Mouse (Mus musculus) brain, embryonic 14.5 days (tissue): Measurements from ENCODE around the gene Swsap1. TPM values are rescaled to one million over a fixed set of nuclear protein-coding genes. Genes with fewer than 3 reads are reported as not detected.

Source experiments
- DNase-seq: peaks from one replicate; pipeline ENCODE4 v3.0.0-alpha.2; 2011; ENCODE audit warnings: low read depth
- CTCF ChIP-seq: fragments of 200-500 bp; IDR thresholded peaks from 2 replicates; pipeline ENCODE4 v1.5.1; 2012; ENCODE audit warnings: inconsistent platforms, mild to moderate bottlenecking, moderate library complexity, borderline replicate concordance; ENCODE audit not compliant: insufficient read depth, insufficient read length; ENCODE audit errors: extremely low read depth
- POLR2A ChIP-seq: fragments of 200-500 bp; IDR thresholded peaks from 2 replicates; pipeline ENCODE4 v1.6.1; 2012; ENCODE audit warnings: mild to moderate bottlenecking, inconsistent platforms, borderline replicate concordance; ENCODE audit not compliant: poor library complexity, insufficient read depth, insufficient read length, severe bottlenecking; ENCODE audit errors: extremely low read depth
- polyA plus RNA-seq: library from polyadenylated mRNA; depleted of rRNA; stranded (reverse); fragments of >200 nt; gene quantifications from 2 replicates; pipeline ENCODE4 v1.2.3, GENCODE M21; 2012

Swsap1 gene
- polyA plus RNA-seq, 1 experiment = 8.7 TPM

DNA sequence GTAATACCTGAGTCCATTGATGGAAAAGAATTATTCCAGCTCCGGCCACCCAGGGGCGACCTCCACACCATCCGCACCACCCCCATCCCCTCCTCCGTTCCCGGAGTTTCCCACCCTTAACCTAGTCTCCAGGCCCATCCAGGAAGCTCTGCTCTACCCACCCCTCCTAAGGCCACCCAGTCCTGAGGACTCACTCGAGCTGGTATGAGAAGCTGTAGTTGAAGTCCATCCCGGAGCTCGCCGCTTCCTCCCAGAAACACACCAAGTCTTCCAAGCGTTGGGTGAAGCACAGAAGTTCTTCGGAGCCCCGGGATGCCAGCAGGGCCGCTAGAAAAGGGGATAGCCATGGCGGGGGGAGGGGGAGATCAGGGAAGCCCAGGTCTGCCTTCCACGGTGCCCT lies 6.5 kb downstream of the Swsap1 start:
- no peak for DNase-seq
- TF ChIP-seq POLR2A (no peak), CTCF (no peak)

DNA sequence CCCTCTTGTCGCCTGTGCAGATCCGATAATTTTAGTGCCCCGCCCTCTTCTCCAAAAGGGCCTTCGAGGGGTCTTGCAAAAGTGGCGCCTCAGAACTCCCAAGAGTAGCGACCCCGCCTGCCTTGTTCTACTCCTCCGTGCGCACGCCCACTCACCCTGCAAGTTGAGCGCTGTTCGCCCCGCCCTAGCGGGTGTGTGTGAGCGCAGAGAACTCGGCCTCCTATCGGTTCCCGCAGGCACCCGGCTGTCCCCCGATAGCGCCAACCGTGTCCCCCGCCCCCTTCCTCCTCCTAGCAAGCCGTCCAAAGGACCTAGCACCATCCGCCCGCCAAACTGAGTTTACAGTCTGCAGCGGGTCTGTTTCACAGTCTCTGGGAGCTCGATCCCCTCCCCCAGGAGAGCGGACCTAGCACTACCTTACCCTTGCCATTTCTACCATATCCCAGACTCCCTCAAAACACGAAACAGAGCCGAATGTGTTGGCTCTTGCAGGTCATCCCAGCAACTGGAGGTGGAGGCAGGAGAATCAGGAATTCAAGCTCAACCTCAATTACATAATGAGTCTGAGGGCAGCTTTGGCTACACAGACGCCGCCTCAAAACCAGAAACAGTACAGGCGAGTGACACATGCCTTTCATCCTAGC lies 7.0 kb downstream of the Swsap1 start:
- peak; percentile 75 for DNase-seq
- TF ChIP-seq POLR2A = no peak
- TF ChIP-seq CTCF = no peak; the same call in 1 of the 2 replicates

DNA sequence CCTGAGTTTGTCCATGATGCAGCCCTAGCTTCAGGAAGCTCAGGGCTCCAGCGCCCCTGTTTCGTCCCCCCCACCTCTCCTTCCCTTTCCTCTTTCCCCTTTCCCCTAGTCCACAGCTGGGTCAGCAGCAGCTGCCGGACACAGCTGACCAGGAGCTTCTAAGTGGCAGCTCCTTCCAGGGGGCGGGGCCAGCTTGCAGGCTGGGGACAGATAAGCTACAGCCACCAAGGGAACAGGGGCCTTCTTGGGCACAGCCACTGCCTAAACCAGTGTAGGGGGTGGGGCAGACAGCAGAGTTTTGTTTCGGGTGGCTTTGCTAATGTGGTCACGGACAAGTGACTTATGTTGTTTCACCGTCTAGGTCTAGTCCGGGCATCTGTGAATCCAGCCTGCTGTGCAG lies 7.9 kb downstream of the Swsap1 start, which contains the start of gene Epor:
Gene Epor (minus strand): TSS at position 90 of the 400 bp plus-strand sequence.
- TF ChIP-seq CTCF = no peak
- no peak for TF ChIP-seq POLR2A
- no peak for DNase-seq

DNA sequence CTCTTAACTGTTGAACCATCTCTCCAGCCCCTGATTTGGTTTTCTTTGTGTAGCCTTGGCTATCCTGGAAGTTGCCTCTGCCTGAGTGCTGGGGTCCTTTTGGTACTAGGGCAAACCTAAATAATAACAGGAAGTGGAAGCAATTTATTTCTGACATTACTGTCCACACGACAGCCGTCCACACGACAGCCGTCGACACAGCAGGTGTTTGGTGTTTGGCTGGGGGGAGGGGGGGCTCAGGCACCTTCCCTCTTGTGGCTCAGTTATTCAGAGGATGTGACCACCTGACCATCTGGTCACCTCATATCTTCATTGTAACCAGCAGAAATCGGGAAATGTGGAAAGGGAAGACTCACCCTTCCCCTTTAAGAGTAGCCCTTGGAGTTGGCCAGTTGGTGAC lies 13.3 kb downstream of the Swsap1 start:
- TF ChIP-seq CTCF (no peak), POLR2A (no peak)
- DNase-seq = no peak

DNA sequence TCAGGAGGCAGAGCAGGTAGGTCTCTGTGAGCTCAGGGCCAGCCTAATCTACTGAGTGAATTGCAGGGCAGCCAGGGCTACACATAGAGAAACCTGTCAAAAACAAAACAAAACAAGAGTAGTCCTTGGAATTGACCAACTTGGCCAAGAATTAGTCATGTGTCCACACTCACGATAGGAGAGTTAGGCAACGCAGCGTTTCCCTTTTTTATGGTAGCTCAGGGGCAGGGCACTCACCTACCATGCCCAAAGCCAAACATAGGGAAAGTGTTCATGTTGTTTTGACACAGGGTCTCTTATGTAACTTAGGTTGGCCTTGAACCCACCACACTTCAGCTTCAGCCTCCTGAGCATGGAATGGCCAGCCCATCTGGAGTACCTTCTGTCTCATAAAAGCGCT lies 13.7 kb downstream of the Swsap1 start:
- TF ChIP-seq POLR2A (no peak), CTCF (no peak)
- DNase-seq = no peak

DNA sequence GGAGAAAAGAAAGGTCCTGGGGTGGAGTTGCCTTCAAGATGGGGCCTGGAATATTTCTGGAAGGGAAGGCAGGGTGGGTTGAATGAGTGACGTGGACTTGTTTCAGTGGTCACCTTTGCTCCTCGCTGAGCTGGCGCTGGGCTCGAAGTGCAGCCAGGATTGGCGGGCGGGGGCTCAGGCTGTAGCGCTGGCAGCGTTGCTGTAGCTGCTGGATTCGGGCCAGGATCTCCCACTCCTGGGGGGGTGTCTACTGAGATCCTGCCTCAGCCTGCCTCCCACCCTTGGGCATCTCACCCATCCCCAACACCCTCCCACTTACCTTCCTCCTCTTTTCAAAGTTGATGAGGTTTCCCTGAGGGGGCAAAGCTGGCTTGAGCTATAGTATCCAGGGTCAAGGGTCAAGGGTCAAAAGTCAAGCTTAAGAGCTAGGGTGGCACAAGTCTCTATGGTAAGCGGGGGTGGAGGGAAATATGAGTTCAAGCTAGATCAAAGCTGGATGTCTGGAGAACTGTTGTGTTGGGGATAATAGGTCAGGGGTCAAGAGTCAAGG lies 21.1 kb downstream of the Swsap1 start:
- DNase-seq = peak; percentile 35
- TF ChIP-seq CTCF (no peak), POLR2A (no peak)

DNA sequence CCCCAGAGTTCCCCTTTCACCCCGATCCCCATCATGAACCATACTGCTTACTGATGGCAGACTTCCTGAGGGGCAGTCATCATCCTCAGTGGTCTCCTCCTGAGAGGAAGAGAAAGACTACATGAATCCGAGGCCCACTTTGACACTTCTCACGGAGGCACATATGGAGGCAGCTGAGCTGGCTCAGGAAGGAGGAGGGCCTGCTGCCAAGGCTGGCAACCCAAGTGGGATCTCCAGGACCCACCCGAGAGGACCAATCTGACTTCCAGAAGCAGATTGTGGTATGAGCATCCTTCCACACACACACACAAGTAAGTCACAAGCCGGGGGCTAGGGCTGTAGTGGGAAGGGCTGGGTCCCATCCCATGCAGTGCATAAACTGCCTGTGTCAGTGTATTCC lies 21.8 kb downstream of the Swsap1 start:
- peak; percentile 61 for DNase-seq

DNA sequence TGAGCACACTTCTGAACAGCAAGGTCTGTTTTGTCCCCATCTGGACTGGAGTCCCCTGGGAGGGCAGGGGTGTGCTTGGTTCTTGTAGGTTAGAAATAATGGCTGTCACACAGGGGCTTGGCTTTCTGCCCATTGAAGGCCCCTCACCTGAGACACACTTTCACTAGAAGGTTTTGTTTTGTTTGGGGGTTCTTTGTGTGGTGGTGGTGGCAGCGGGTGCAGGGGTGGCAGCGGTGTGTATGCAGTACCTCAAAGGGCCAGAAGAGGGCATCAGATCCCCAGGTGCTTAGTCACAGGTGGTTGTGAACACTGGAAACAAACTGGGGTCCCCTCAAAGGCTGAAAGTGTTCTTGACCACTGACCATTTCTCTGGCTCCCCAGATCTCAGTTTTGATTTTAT lies 22.4 kb downstream of the Swsap1 start:
- DNase-seq = no peak
- TF ChIP-seq POLR2A = no peak
- TF ChIP-seq CTCF = peak; percentile 68

More for the DNA sequence above, 21.8 kb downstream of the Swsap1 start:
- no peak for TF ChIP-seq CTCF
- TF ChIP-seq POLR2A = no peak

DNA sequence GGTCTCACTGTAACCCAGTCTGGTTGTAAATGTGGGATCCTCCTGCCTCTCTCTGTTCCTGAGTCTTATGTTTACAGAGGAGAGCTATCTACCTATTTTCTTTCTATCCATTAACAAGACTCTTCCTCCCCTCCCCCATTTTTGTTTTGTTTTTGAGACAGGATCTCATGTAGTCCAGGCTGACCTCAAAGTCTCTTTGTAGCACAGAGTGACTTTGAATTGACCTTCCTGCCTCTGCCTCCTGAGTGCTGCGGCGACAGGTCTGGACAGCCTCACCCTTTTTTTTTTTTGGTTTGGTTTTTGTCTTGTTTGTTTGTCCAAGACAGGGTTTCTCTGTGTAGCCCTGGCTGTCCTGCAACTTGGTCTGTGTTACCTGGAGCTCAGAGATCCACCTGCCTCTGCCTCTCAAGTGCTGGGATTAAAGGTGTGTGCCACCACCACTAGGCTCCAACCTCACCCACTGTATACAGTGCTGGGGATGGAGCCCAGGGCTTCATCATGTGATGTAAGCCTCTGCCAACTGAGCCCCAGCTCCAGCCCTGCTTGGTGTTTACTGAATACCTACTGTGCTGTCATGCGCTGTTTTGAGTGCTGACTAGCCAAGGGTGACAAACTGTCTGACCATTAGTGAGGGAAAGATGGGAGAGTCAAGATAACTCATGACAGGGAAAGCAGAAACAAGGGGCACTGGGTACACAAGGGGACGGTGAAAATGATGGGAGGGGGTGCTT lies 23.0 kb downstream of the Swsap1 start:
- no peak for DNase-seq
- TF ChIP-seq POLR2A (no peak), CTCF (no peak)

DNA sequence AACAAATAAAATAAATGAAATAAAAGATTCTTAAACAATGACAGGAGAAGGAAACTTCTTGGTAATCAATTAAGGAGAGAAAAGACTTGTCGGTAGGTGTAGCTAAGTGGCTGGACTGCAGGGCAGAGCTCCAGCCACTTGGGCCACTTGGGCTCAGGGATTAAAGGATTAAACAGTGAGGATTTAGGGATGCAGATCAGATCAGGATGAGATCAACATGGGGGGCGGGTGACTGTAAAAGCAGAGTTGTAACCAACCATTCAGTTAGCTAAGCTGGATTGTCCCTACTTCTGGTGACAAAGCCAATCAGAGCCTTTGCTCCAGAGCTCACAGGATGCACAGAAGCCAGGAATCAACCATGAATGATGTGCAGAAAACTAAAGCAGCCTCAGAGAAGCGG lies 28.4 kb downstream of the Swsap1 start:
- TF ChIP-seq CTCF = no peak
- no peak for TF ChIP-seq POLR2A
- DNase-seq = peak; percentile 34

DNA sequence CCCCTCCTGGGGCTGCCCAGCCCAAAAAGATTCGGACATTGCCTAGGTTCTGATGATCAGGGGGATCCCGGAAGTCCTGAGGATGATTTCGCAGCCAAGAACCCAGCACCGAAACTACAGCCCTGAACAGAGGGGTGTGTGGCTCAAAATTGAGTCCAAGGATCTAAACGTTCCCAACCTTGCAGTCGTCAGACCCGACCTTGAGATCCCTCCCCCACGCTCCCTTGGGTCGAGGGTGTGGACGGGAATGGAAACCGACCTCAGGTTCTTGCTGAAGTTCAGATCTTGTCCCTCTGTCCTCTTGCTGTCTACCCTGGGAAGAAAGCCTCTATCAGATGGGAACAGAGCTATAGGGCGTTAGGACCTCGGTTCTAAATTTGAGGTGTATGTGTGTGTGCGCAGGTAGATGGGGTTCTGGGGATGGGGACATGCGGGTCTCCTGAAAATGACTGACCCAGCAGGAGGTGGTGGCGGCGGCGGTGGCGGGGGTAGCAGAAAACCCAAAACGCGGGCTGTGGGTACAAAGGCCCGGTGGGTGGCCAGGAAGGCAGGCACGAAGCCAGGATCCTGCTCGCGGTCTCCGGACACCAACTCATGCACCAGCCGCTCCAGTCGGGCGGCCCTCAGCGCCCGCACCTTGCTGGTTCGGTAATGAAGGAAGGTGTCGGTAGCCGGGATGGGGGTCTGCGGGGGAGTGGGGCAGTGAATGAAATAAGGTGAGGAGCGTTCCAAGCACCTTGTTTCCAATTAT lies 32.2 kb downstream of the Swsap1 start:
- no peak for TF ChIP-seq POLR2A
- TF ChIP-seq CTCF = no peak
- DNase-seq = no peak

DNA sequence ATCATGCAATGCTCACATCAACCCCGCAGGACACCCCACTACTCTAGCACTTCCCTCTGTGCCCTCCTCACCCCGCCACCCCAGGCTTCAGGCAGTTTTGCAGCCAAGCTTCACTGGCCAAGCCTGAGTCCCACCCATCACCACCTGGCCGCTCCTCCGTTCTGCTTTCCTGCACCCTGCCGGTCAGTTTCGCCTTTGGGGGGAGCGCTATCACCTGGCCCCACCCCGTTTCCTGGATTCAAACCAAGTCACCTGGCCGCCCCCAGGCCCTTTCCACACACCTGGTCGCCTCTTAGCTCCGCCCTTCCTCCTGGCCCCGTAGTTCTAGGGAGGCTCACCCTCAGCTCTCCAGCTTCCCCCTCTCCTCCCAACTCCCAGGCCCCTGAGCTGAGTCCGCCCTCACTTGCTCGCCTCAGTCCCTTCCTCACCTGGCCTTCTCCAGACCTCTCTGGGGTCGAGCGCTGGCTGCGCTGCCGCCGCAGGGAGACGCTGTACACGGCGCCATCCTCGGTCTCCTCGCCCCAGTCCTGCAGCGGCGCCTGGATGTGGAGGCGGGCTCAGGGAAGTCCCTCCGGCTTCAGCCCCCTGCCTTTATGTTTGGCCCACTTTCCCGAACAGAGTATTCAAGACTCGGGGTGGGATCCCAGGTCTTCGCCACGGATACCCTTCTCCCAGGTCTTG lies 33.0 kb downstream of the Swsap1 start:
- DNase-seq = no peak
- no peak for TF ChIP-seq CTCF
- TF ChIP-seq POLR2A = no peak
